Comparison of ENCODE assay signal across 21 mouse cellular contexts in the genomic region with DNA sequence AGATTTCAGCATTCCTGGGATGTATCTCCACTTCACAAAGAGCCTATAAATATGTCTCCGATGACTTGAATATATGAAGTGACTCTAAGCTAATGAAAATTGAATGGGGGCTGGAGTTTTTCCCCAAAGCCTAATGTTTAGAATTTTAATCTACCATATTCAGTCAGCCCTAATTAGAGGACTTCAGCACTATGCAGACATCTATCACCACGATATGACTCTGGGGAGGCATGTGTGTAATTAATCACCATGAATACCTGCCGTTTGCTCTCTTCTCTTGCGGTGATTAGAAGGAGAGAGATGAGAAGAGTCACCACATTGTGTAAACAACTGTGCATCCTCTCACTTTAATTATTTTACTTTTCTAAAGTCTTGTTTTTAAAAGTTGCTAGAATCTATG.
DNase-seq lines count a peak whose midpoint lies in the region; ATAC-seq and TF ChIP-seq lines count a peak whose summit lies in the region.
"Had no signal": no experiment of that assay in that cellular context is flagged by ENCODE, and none has a peak within 500 bp of the region (broad histone marks: within the 10 kb centered on the region; RNA-seq: fewer than 3 reads in every experiment).

No protein-coding gene starts in this region.

- no peak for TF ChIP-seq CTCF in brain, embryonic 14.5 days (IDR thresholded peaks at IDR 0.05; ENCODE audit: borderline replicate concordance, extremely low read depth, insufficient read depth, insufficient read length)
- no peak for TF ChIP-seq CTCF in midbrain, postnatal 0 days (IDR thresholded peaks at IDR 0.05)

- H3K9ac ChIP-seq in forebrain, embryonic 14.5 days (ENCODE audit: low read length), result no peak overlapping the region
- H3K9ac ChIP-seq in hindbrain, embryonic 16.5 days (ENCODE audit: low read depth, low read length), result no peak overlapping the region
- H3K9ac ChIP-seq in midbrain, postnatal 0 days (replicated peaks; ENCODE audit: low read length, poor library complexity, severe bottlenecking), result no peak overlapping the region
- H3K9ac ChIP-seq: heart, embryonic 13.5 days; liver, postnatal 0 days; stomach, embryonic 15.5 days had no signal

- no peaks in the 10 kb centered on the region for H3K36me3 ChIP-seq in forebrain, embryonic 14.5 days (ENCODE audit: control insufficient read depth, insufficient read depth, low read length)
- H3K36me3 ChIP-seq in forebrain, embryonic 10.5 days (replicated peaks), result no peaks in the 10 kb centered on the region
- no peaks in the 10 kb centered on the region for H3K36me3 ChIP-seq in hindbrain, embryonic 16.5 days (ENCODE audit: control insufficient read depth, insufficient read depth, low read length)
- H3K36me3 ChIP-seq in midbrain, postnatal 0 days (ENCODE audit: insufficient read depth, low read length), result no peaks in the 10 kb centered on the region
- H3K36me3 ChIP-seq: heart, embryonic 13.5 days; stomach, embryonic 15.5 days had no signal

- no peak overlapping the region for H3K27ac ChIP-seq in forebrain, embryonic 14.5 days (ENCODE audit: low read depth, low read length)
- no peak overlapping the region for H3K27ac ChIP-seq in forebrain, embryonic 10.5 days
- no peak overlapping the region for H3K27ac ChIP-seq in hindbrain, embryonic 16.5 days (ENCODE audit: low read depth, low read length)
- no peak overlapping the region for H3K27ac ChIP-seq in midbrain, postnatal 0 days (ENCODE audit: low read depth, low read length)
- H3K27ac ChIP-seq: heart, adult 2 months; heart, embryonic 13.5 days; kidney, postnatal 0 days; stomach, embryonic 15.5 days had no signal

- DNase-seq in forebrain, embryonic 14.5 days (ENCODE audit: low spot score), result peak; percentile 8
- no peak for DNase-seq in forebrain, embryonic 10.5 days (ENCODE audit: extremely low spot score, low spot score)
- peak; percentile 63 for DNase-seq in brain, embryonic 14.5 days (ENCODE audit: low read depth)
- peak; percentile 52 for DNase-seq in midbrain, postnatal 0 days (ENCODE audit: low spot score)
- no peak for DNase-seq in MN1 (ENCODE audit: low spot score)
- DNase-seq in kidney, postnatal 36 days, result no peak
- DNase-seq: cerebellum, adult 11-12 months; cerebellum, postnatal 10 days; gastrocnemius, postnatal 36 days; heart, adult 2 months; heart, postnatal 14 days; kidney, adult 18-20 months; liver, postnatal 0 days; thymus, postnatal 25 days had no signal

- TF ChIP-seq POLR2A in brain, embryonic 14.5 days (IDR thresholded peaks at IDR 0.05; ENCODE audit: borderline replicate concordance, extremely low read depth, insufficient read depth, insufficient read length, poor library complexity, severe bottlenecking), result no peak

- ATAC-seq in forebrain, embryonic 14.5 days, result no peak
- peak; percentile 86 for ATAC-seq in hindbrain, embryonic 16.5 days
- no peak for ATAC-seq in midbrain, postnatal 0 days (ENCODE audit: low FRiP score)
- ATAC-seq: forebrain, embryonic 16.5 days; liver, postnatal 0 days; lung, postnatal 0 days; Patski had no signal

- H3K4me2 ChIP-seq in forebrain, embryonic 14.5 days (ENCODE audit: low read length), result no peak overlapping the region
- H3K4me2 ChIP-seq in hindbrain, embryonic 16.5 days (ENCODE audit: low read length), result no peak overlapping the region
- H3K4me2 ChIP-seq in midbrain, postnatal 0 days (ENCODE audit: low read depth, low read length, poor library complexity, severe bottlenecking), result no peak overlapping the region
- H3K4me2 ChIP-seq: heart, embryonic 13.5 days; stomach, embryonic 15.5 days had no signal

- H3K9me3 ChIP-seq in forebrain, embryonic 14.5 days (replicated peaks; ENCODE audit: control insufficient read depth, low read length), result no peaks in the 10 kb centered on the region
- no peaks in the 10 kb centered on the region for H3K9me3 ChIP-seq in forebrain, embryonic 10.5 days
- no peaks in the 10 kb centered on the region for H3K9me3 ChIP-seq in hindbrain, embryonic 16.5 days (ENCODE audit: control insufficient read depth, low read length)
- no peaks in the 10 kb centered on the region for H3K9me3 ChIP-seq in midbrain, postnatal 0 days (ENCODE audit: low read length)
- H3K9me3 ChIP-seq: heart, embryonic 13.5 days; stomach, embryonic 15.5 days had no signal

- no peak overlapping the region for H3K4me3 ChIP-seq in forebrain, embryonic 14.5 days (ENCODE audit: low read depth, low read length)
- no peak overlapping the region for H3K4me3 ChIP-seq in forebrain, embryonic 10.5 days
- H3K4me3 ChIP-seq in hindbrain, embryonic 16.5 days (ENCODE audit: low read length), result no peak overlapping the region
- no peak overlapping the region for H3K4me3 ChIP-seq in midbrain, postnatal 0 days (ENCODE audit: low read depth, low read length)
- H3K4me3 ChIP-seq: heart, adult 2 months; heart, embryonic 13.5 days; stomach, embryonic 15.5 days had no signal

- 60% methylated on average over 4 of the region's 4 CpGs for WGBS in forebrain, embryonic 14.5 days
- 78% methylated on average over 4 of the region's 4 CpGs for WGBS in forebrain, embryonic 10.5 days
- 40% methylated on average over 4 of the region's 4 CpGs for WGBS in hindbrain, embryonic 16.5 days
- 50% methylated on average over 4 of the region's 4 CpGs for WGBS in midbrain, postnatal 0 days

- no peaks in the 10 kb centered on the region for H3K4me1 ChIP-seq in forebrain, embryonic 14.5 days (ENCODE audit: control insufficient read depth, insufficient read depth, low read length)
- H3K4me1 ChIP-seq in forebrain, embryonic 10.5 days, result no peaks in the 10 kb centered on the region
- H3K4me1 ChIP-seq in hindbrain, embryonic 16.5 days (ENCODE audit: control insufficient read depth, insufficient read depth, low read depth, low read length), result no peaks in the 10 kb centered on the region
- no peaks in the 10 kb centered on the region for H3K4me1 ChIP-seq in midbrain, postnatal 0 days (ENCODE audit: insufficient read depth, low read length)
- H3K4me1 ChIP-seq: heart, embryonic 13.5 days; stomach, embryonic 15.5 days had no signal

- H3K27me3 ChIP-seq in forebrain, embryonic 14.5 days (replicated peaks; ENCODE audit: control insufficient read depth, insufficient read depth, low read length), result no peaks in the 10 kb centered on the region
- no peaks in the 10 kb centered on the region for H3K27me3 ChIP-seq in forebrain, embryonic 10.5 days (ENCODE audit: poor library complexity, severe bottlenecking)
- H3K27me3 ChIP-seq in hindbrain, embryonic 16.5 days (replicated peaks; ENCODE audit: control insufficient read depth, insufficient read depth, low read length), result no peaks in the 10 kb centered on the region
- no peaks in the 10 kb centered on the region for H3K27me3 ChIP-seq in midbrain, postnatal 0 days (ENCODE audit: insufficient read depth, low read length)
- H3K27me3 ChIP-seq: heart, embryonic 13.5 days; Patski; stomach, embryonic 15.5 days had no signal

Comparison
In these comparisons a context has a peak if more than half of its experiments do, and no peak if none do; other contexts are left out.
1. DNase-seq: peak in forebrain, embryonic 14.5 days (single experiment), brain, embryonic 14.5 days (single experiment) and midbrain, postnatal 0 days (single experiment); none in forebrain, embryonic 10.5 days (single experiment), MN1 (single experiment) and kidney, postnatal 36 days (0 of 2).